In genomic region chr1:74737500-74737899, GRCm38 (mm10) we compare ENCODE assay signal across 20 mouse cellular contexts. TPM values are rescaled to one million over a fixed set of nuclear protein-coding genes. Genes with fewer than 3 reads are reported as not detected.
"Had no signal": no experiment of that assay in that cellular context is flagged by ENCODE, and none has a peak within 500 bp of the region (broad histone marks: within the 10 kb centered on the region; RNA-seq: fewer than 3 reads in every experiment).

No protein-coding gene starts in this region.

- H3K27me3 ChIP-seq: liver, embryonic 13.5 days; midbrain, embryonic 12.5 days; midbrain, embryonic 15.5 days; neural tube, embryonic 13.5 days had no signal

- H3K27ac ChIP-seq: liver, embryonic 13.5 days; midbrain, embryonic 12.5 days; midbrain, embryonic 15.5 days; neural tube, embryonic 13.5 days had no signal

- H3K4me3 ChIP-seq: liver, embryonic 13.5 days; midbrain, embryonic 12.5 days; midbrain, embryonic 15.5 days; neural tube, embryonic 13.5 days had no signal

- H3K4me1 ChIP-seq: liver, embryonic 13.5 days; midbrain, embryonic 12.5 days; midbrain, embryonic 15.5 days; neural tube, embryonic 13.5 days had no signal

- H3K36me3 ChIP-seq: liver, embryonic 13.5 days; midbrain, embryonic 12.5 days; midbrain, embryonic 15.5 days; neural tube, embryonic 13.5 days had no signal

- DNase-seq: kidney, adult 9 months; kidney, postnatal 14 days; kidney, postnatal 4 days; liver, embryonic 13.5 days; lung, adult 2 months; lung, postnatal 14 days; lung, postnatal 4 days; retina, postnatal 1 day; right cerebral cortex, postnatal 25 days; thymus, adult 18-20 months; thymus, postnatal 36 days had no signal

RNA-seq across cellular contexts. Expression of gene Prkag3, which starts 11.5 kb away (rescaled TPM):
- total RNA-seq: left cerebral cortex, postnatal 25 days; megakaryocyte progenitor cell, adult 5-6 weeks had no signal
- polyA plus RNA-seq: limb, embryonic 11.5 days; liver, adult 2 months; midbrain, embryonic 12.5 days; midbrain, embryonic 15.5 days; neural tube, embryonic 13.5 days had no signal

RNA-seq across cellular contexts. Expression of gene Wnt6, which starts 34.2 kb away (rescaled TPM):
- total RNA-seq: liver, adult 2 months; neutrophil, adult 5-6 weeks had no signal

RNA-seq across cellular contexts. Expression of gene Wnt10a, which starts 53.8 kb away (rescaled TPM):
- total RNA-seq: liver, adult 2 months; megakaryocyte progenitor cell, adult 5-6 weeks; neutrophil, adult 5-6 weeks had no signal
- polyA plus RNA-seq: liver, adult 2 months; liver, embryonic 13.5 days; liver, embryonic 16.5 days had no signal
